Mouse (Mus musculus) effector memory CD4-positive, alpha-beta T cell, adult 5 months (primary cell): Measurements from ENCODE around the gene Gm8122. TPM values are rescaled to one million over a fixed set of nuclear protein-coding genes. Genes with fewer than 3 reads are reported as not detected.

Experiments used
- polyA plus RNA-seq: library from polyadenylated mRNA; unstranded; fragments of 100-300 nt; shearing (Covaris generic); gene quantifications from one replicate; pipeline ENCODE4 v1.2.1, GENCODE M21; 2017

The Gm8122 gene
- polyA plus RNA-seq: not detected

DNA sequence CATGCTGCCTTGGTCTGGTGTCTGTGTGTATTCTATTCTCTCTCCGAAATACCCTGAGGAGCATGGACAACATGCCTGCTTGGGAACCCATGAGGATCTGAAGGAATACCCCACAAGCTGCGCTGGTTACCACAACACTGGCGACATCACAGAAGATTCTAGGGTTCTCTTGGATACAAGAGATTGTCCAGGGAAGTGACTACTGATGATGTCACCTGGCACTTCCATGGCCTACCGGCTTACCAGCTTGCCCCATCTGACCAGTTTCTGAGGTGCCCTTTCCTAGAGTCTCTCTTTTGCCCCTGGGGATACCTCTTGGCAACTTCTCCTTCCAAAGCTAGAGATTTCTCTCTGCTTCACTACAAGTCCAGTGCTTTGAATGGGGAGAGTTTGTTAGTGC lies at the start of gene Gm8122:
Gene Gm8122, minus strand, starts transcription at position 101 of the 400 bp plus-strand sequence.

DNA sequence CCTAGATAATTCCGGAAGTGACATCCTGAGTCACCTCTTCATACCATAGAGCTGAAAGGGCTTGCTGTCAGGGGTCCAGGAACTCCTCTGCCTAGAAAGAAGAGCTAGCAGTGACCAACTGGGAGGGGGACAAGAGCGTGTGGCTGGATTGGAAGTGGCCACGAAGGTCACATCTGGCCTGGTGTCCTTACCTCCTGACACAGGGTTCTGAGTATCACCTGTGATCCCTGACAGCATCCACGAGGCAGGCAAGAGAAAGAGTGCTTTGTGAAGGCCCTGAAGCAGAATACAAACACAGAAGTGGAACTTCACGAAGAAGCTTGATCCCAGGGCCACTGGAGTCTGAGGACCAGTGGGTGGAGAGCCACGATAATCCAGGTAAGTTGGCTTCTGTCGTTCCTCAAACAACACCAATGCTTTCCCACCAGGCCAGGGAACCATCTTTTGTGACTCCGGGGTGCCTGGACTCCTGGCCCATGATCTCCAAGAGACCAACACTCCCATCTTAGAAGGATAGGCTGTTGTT lies 39.9 kb upstream of the Gm8122 start, which contains the start of gene Gm9732:
Gene Gm9732, plus strand, starts transcription at position 51 of the 526 bp plus-strand sequence.

DNA sequence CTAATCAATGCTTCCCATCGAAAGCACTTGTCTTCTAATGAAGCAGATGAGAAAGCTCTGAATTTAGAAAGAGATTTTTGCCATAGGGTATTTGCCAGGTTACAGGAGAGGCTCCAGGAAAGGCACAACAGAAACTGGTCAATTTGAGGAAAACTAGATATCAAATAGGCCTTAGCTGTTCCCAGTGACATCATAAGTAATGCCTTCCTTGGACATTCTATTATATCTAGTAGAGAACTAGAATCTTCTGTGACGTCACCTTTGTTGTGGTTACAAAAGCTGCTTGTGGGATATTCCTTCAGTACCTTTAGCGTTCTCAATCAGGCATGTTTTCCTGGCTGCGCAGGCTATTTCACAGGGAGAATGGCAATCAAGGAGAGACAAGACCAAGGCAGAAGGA lies 23.2 kb upstream of the Gm8122 start, which contains the start of gene Gm8126:
Gene Gm8126, plus strand, starts transcription at position 301 of the 400 bp plus-strand sequence.

Other genes with a start within 250 kb of the Gm8122 start
- gene Gm8082, start 241.7 kb downstream of the Gm8122 start, polyA plus RNA-seq: not detected
- gene Gm10376, start 219.7 kb downstream of the Gm8122 start, polyA plus RNA-seq: not detected
- 0.55 TPM for gene Gm8094, start 158.7 kb downstream of the Gm8122 start, polyA plus RNA-seq
- not detected for gene Gm8104, start 134.7 kb downstream of the Gm8122 start, polyA plus RNA-seq
- gene Gm7233, start 55.4 kb downstream of the Gm8122 start, polyA plus RNA-seq: not detected
- gene Gm8126, start 23.3 kb upstream of the Gm8122 start, polyA plus RNA-seq: 0.29 TPM
- 0.31 TPM for gene Gm9732, start 39.7 kb upstream of the Gm8122 start, polyA plus RNA-seq
- gene Gm8127, start 58.5 kb upstream of the Gm8122 start, polyA plus RNA-seq: not detected
- not detected for gene 1700001F09Rik, start 112.5 kb upstream of the Gm8122 start, polyA plus RNA-seq
- gene Gm8138, start 181.0 kb upstream of the Gm8122 start, polyA plus RNA-seq: not detected